Mouse (Mus musculus) thymus, adult 2 months (tissue): ENCODE measurements around the gene Snx14. TPM values are rescaled to one million over a fixed set of nuclear protein-coding genes. Genes with fewer than 3 reads are reported as not detected.

ENCODE experiments used
- DNase-seq: peaks from one replicate; pipeline ENCODE4 v3.0.0; 2021
- H3K27ac ChIP-seq: fragments of 200-500 bp; 2 replicates; pipeline ENCODE4 v1.5.1; 2012; ENCODE audit warnings: low read length, control low read depth; ENCODE audit not compliant: control insufficient read depth, insufficient read depth
- H3K27me3 ChIP-seq: fragments of 200-500 bp; 2 replicates; pipeline ENCODE4 v1.6.1; 2012; ENCODE audit warnings: mild to moderate bottlenecking, low read length, moderate library complexity, mixed read lengths; ENCODE audit not compliant: control insufficient read depth, insufficient read depth
- H3K36me3 ChIP-seq: fragments of 200-500 bp; 2 replicates; pipeline ENCODE4 v1.6.1; 2012; ENCODE audit warnings: mild to moderate bottlenecking, low read length, moderate library complexity; ENCODE audit not compliant: control insufficient read depth, insufficient read depth
- H3K4me1 ChIP-seq: fragments of 200-500 bp; replicated peaks from 2 replicates; pipeline ENCODE4 v1.6.1; 2012; ENCODE audit warnings: low read length; ENCODE audit not compliant: control insufficient read depth, insufficient read depth
- H3K4me3 ChIP-seq: fragments of 200-500 bp; 2 replicates; pipeline ENCODE4 v1.5.1; 2012; ENCODE audit warnings: mild to moderate bottlenecking, low read length, control low read depth, moderate library complexity; ENCODE audit not compliant: control insufficient read depth, insufficient read depth
- CTCF ChIP-seq: fragments of 200-500 bp; IDR thresholded peaks from 2 replicates; pipeline ENCODE4 v1.5.1; 2012; ENCODE audit warnings: mild to moderate bottlenecking, control low read depth, low read length, moderate library complexity, borderline replicate concordance; ENCODE audit not compliant: control insufficient read depth, poor library complexity, insufficient read depth; ENCODE audit errors: extremely low read depth
- POLR2A ChIP-seq: fragments of 200-500 bp; IDR thresholded peaks from 2 replicates; pipeline ENCODE4 v1.6.1; 2012; ENCODE audit warnings: mild to moderate bottlenecking, low read length, control low read depth, moderate library complexity; ENCODE audit not compliant: control insufficient read depth, poor library complexity, insufficient read depth; ENCODE audit errors: extremely low read depth
- WGBS: fragments of 180-500 bp; shearing (Covaris S2); methylation state at CpG from one replicate; pipeline ENCODE4 v1.1.7; 2018; 5-methylcytosine and 5-hydroxymethylcytosine counted together
- polyA plus RNA-seq: library from polyadenylated mRNA; depleted of rRNA; stranded (reverse); fragments of >200 nt; gene quantifications from 2 replicates; pipeline ENCODE4 v1.2.3, GENCODE M21; 2012

The Snx14 gene
- polyA plus RNA-seq, 1 experiment = 10.6 TPM

DNA sequence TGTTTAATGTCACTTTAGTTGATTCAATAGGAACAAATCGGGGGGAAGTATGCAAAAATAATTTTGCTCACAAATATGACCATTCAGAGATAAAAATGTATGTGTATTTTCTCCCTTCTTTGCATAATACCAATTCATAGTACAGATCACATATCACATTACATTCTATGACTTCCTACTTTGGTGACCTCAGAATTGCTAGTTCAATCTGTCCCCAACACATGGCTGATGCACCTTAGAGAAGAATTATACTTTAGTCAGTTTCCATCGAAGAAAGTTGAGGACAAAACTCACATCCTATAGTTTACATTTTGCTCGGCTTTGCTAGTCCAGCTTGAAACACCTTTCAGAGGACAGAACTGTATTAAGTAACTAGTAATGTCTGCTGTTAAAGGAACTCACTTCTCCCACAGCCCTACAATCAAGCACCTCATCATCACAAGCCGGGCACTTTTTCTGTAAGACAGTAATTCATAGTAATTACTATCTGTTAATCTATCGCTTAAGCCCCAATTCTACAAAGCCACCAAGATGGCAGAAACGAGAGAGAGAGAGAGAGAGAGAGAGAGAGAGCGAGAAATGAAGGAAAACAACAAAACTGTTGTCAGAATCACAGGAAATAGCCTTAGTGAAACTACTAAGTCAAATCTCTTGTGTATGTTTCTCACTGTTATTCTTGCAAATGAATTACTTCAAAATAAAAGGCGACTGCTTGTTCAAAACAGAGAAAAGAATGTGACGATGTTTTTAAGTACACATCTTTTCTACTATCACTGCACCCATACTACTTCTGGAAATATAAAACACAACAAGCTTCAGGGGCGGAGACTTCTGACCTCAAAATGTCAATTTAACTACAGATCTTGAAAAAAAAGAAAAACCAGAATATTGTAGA, 1.2 kb downstream of the Snx14 start:
- Histone ChIP-seq H3K4me1 (peaks cover 3% of the 10 kb centered on the region; the same call in 1 of the 2 replicates), H3K36me3 (no peaks in the 10 kb centered on the region), H3K4me3 (peak overlapping the region; percentile 92), H3K27ac (peak overlapping the region; percentile 44; the same call in 1 of the 2 replicates), H3K27me3 (no peaks in the 10 kb centered on the region)
- 30% methylated on average over 10 of the region's 10 CpGs for WGBS
- TF ChIP-seq CTCF = no peak
- TF ChIP-seq POLR2A = no peak
- DNase-seq = no peak

DNA sequence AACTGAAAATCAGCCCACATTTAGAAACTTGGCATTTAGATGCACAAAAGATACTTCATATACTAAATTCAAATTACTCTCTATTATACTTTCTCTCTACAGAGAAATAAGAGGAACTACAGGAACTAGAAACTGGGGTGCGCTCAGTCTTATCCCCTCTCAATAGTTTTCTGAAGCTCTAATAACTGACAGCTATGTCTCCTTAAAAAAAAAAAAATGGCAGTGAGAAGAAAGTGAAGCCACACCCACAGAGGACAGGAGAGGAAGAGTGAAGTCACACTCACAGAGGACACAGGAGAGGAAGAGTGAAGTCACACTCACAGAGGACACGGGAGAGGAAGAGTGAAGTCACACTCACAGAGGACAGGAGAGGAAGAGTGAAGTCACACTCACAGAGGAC, 14.4 kb downstream of the Snx14 start:
- DNase-seq = no peak
- Histone ChIP-seq H3K4me3 (no peak overlapping the region), H3K27ac (no peak overlapping the region), H3K36me3 (no peaks in the 10 kb centered on the region; the same call in 1 of the 2 replicates), H3K4me1 (no peaks in the 10 kb centered on the region), H3K27me3 (no peaks in the 10 kb centered on the region)
- WGBS = 72% methylated on average over 2 of the region's 2 CpGs
- no peak for TF ChIP-seq CTCF
- TF ChIP-seq POLR2A = no peak

DNA sequence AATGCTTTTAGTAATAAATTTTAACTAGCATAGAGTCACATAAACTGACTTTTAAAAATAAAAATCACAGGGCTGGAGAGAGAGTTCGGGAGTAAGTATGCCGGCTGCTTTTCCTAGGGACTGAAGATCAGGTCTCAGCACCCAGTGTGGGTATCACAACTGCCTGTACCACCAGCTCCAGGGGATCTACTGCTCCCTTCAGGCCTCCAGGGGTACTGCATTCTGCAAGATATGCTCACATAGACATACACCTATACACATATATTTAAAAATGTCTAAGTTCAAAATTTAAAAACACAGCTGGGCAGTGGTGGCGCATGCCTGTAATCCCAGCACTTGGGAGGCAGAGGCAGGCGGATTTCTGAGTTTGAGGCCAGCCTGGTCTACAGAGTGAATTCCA, 16.3 kb downstream of the Snx14 start:
- Histone ChIP-seq H3K27ac (no peak overlapping the region), H3K4me3 (no peak overlapping the region), H3K4me1 (no peaks in the 10 kb centered on the region), H3K36me3 (no peaks in the 10 kb centered on the region; the same call in 1 of the 2 replicates), H3K27me3 (no peaks in the 10 kb centered on the region)
- no peak for TF ChIP-seq CTCF
- no peak for DNase-seq
- WGBS = 97% methylated on average over 4 of the region's 4 CpGs

DNA sequence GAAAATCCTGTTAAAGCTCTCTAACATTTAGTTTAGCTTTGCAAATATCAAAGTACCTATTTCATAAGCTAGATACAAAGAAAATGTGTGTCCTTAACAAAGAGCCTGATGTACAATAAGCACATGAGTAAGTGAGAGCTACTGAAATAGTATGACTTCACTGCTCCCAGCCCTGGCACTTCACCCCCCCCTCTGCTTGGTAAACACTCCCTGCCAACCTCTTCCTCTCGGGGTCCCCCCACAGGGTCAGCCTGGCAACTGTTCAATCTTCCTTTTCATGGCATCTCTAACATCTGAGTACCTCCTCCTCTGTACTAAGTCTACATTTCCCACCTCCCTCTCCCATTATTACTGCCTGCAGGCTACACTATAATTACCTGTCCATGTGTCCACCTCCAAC, 22.0 kb downstream of the Snx14 start:
- H3K36me3 ChIP-seq = no peaks in the 10 kb centered on the region; the same call in 1 of the 2 replicates

DNA sequence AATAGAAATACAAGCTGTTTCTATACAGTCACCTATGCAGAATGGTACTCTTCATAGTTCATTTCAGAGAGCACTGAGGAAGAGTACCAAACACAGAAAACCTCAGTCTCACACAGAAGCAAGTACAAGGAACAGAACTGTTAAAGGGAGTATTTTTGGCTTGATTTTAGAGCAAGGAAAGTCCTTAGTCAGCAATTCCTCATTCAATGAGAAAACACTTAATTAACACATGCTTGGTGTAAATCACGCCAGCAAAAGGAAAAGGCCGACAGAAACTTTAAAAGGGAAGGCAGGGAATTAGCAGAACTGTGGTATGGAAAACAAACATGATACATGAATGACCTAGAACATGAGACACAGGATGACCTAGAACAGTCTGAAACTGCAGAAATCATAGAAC, 28.8 kb downstream of the Snx14 start:
- no peak for TF ChIP-seq POLR2A
- TF ChIP-seq CTCF = no peak
- Histone ChIP-seq H3K36me3 (no peaks in the 10 kb centered on the region), H3K4me3 (no peak overlapping the region), H3K4me1 (no peaks in the 10 kb centered on the region), H3K27me3 (no peaks in the 10 kb centered on the region), H3K27ac (no peak overlapping the region)
- no peak for DNase-seq
- WGBS = 94% methylated on average over 2 of the region's 2 CpGs

More for the DNA sequence above, 22.0 kb downstream of the Snx14 start:
- Histone ChIP-seq H3K4me3 (no peak overlapping the region), H3K27ac (no peak overlapping the region), H3K4me1 (no peaks in the 10 kb centered on the region), H3K27me3 (no peaks in the 10 kb centered on the region)
- TF ChIP-seq CTCF = no peak
- no peak for TF ChIP-seq POLR2A
- no peak for DNase-seq
- 75% methylated on average over 1 of the region's 1 CpGs for WGBS

DNA sequence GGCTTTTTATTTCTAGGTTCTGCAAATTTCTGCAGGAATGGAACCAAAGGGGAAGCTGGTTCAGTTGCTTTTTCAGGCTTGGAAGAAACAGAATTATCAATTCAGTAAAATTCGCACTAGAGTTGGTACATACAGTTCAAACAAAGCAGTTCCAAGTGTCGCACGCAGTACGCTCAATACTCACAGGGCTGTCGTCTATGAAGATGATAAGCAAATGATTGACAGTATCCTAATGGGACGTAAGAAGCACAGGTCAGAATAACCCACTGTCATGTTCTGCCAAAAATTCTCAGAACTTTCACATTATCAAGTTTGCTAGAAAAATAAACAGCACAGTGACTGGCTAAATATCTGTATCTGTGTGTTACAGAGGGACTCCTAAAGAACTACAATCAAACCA, 34.2 kb downstream of the Snx14 start:
- WGBS = 88% methylated on average over 6 of the region's 6 CpGs
- Histone ChIP-seq H3K4me1 (no peaks in the 10 kb centered on the region), H3K4me3 (no peak overlapping the region), H3K27me3 (no peaks in the 10 kb centered on the region), H3K36me3 (no peaks in the 10 kb centered on the region), H3K27ac (no peak overlapping the region)
- no peak for DNase-seq
- TF ChIP-seq POLR2A = no peak
- TF ChIP-seq CTCF = no peak

DNA sequence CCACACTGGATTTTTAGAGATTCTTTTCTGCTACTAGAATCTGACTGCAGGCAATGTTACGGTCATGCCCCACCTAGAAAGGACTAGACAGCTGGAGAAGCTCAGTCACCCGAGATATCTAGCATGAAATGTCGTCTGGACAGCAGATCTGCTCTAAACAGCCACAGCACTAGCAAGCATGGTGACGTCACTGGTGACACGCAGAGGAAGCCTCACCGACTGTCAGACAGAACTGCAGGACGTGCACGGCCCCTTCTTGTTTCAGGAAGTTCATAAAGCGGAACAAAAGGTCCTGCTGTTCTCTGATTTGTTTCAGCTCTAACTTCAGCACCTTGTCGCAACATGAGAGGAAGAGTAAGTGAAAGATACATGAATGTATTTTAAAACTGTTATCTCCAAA, 34.7 kb downstream of the Snx14 start:
- DNase-seq = peak; percentile 32
- 38% methylated on average over 10 of the region's 10 CpGs for WGBS

More for the DNA sequence above, 34.7 kb downstream of the Snx14 start:
- no peaks in the 10 kb centered on the region for H3K27me3 ChIP-seq
- TF ChIP-seq POLR2A = no peak
- no peak overlapping the region for H3K4me3 ChIP-seq
- no peaks in the 10 kb centered on the region for H3K4me1 ChIP-seq
- H3K27ac ChIP-seq = no peak overlapping the region
- no peaks in the 10 kb centered on the region for H3K36me3 ChIP-seq
